9 mouse cellular contexts compared by ENCODE assay signal in genomic region chr15:79192885-79193845, GRCm38 (mm10). TPM values are rescaled to one million over a fixed set of nuclear protein-coding genes. Genes with fewer than 3 reads are reported as not detected.
A peak's percentile ranks its signal among the peaks of the same experiment; 100 is the strongest.
DNase-seq lines count a peak whose midpoint lies in the region; ATAC-seq lines count a peak whose summit lies in the region.
"Had no signal": no experiment of that assay in that cellular context is flagged by ENCODE, and none has a peak within 500 bp of the region (broad histone marks: within the 10 kb centered on the region; RNA-seq: fewer than 3 reads in every experiment).

No protein-coding gene starts in this region.

- H3K4me3 ChIP-seq in heart, embryonic 13.5 days = no peak overlapping the region
- H3K4me3 ChIP-seq in midbrain, embryonic 12.5 days = no peak overlapping the region

- peak overlapping the region; percentile 84 for H3K27ac ChIP-seq in heart, embryonic 13.5 days (replicated peaks)
- H3K27ac ChIP-seq in midbrain, embryonic 12.5 days (replicated peaks) = peak overlapping the region; percentile 94

- intact Hi-C loops in gastrocnemius, postnatal 14 days (cut with DNase I; ENCODE audit: low total_unique reads) = no loop called here
- intact Hi-C loops in gastrocnemius, postnatal 36 days (cut with DNase I) = no loop called here

- H3K9me3 ChIP-seq in heart, embryonic 13.5 days = no peaks in the 10 kb centered on the region; the same call in 1 of the 2 replicates
- H3K9me3 ChIP-seq in midbrain, embryonic 12.5 days = no peaks in the 10 kb centered on the region

- peak overlapping the region; percentile 66 for H3K9ac ChIP-seq in heart, embryonic 13.5 days
- H3K9ac ChIP-seq in midbrain, embryonic 12.5 days (replicated peaks) = peak overlapping the region; percentile 34

- 32% methylated on average over 27 of the region's 27 CpGs for WGBS in heart, embryonic 13.5 days
- WGBS in midbrain, embryonic 12.5 days = 18% methylated on average over 27 of the region's 27 CpGs

- peak overlapping the region; percentile 48 for H3K4me2 ChIP-seq in heart, embryonic 13.5 days
- peak overlapping the region; percentile 36 for H3K4me2 ChIP-seq in midbrain, embryonic 12.5 days (replicated peaks)

- peaks cover 42% of the 10 kb centered on the region for H3K4me1 ChIP-seq in heart, embryonic 13.5 days
- peaks cover 28% of the 10 kb centered on the region for H3K4me1 ChIP-seq in midbrain, embryonic 12.5 days

- H3K36me3 ChIP-seq in heart, embryonic 13.5 days = no peaks in the 10 kb centered on the region
- H3K36me3 ChIP-seq in midbrain, embryonic 12.5 days = no peaks in the 10 kb centered on the region

- 0 out of 2 replicates have a peak, but pooled peaks have one; percentile 38 for ATAC-seq in heart, embryonic 13.5 days (ENCODE audit: extremely low read depth, insufficient number of reproducible peaks, low FRiP score, low TSS enrichment)
- ATAC-seq in midbrain, embryonic 12.5 days (ENCODE audit: low FRiP score, low read depth) = peak; percentile 86

- DNase-seq in gastrocnemius, postnatal 14 days = peak; percentile 62
- DNase-seq in gastrocnemius, postnatal 36 days = no peak
- peak; percentile 79 for DNase-seq in embryo, embryonic 10.5 days (ENCODE audit: low spot score)
- peak; percentile 55 for DNase-seq in left cerebral cortex, adult 11 months (ENCODE audit: low spot score)
- DNase-seq in yolk sac, embryonic 10.5 days (ENCODE audit: low spot score) = peak; percentile 14
- no peak for DNase-seq in cerebellum, adult 11-12 months

- H3K27me3 ChIP-seq in heart, embryonic 13.5 days (replicated peaks) = no peaks in the 10 kb centered on the region; the same call in 1 of the 2 replicates
- H3K27me3 ChIP-seq in midbrain, embryonic 12.5 days = peaks cover 6% of the 10 kb centered on the region; the same call in 1 of the 2 replicates

RNA-seq across cellular contexts. Expression of gene Sox10, which starts 28.1 kb away (rescaled TPM):
- 1 to 10 TPM; 2.3 to 6.5 TPM for total RNA-seq in gastrocnemius, postnatal 14 days (2021)
- 1 to 10 TPM in 1 of 2 experiments, under 1 TPM in 1; 0.97 to 1.8 TPM for total RNA-seq in gastrocnemius, postnatal 36 days (2021)
- 0.42 and 0.44 TPM in 2 replicates for polyA plus RNA-seq in heart, embryonic 13.5 days (2015; fragmentation: Nextera tagmentation; extraction: Ambion mirVana)
- 0.48 and 1.2 TPM in 2 replicates for polyA plus RNA-seq in midbrain, embryonic 12.5 days (2016; fragmentation: Nextera tagmentation; extraction: Ambion mirVana)

RNA-seq across cellular contexts. Expression of gene Pick1, which starts 35.8 kb away (rescaled TPM):
- 10 to 100 TPM; 22.3 to 26.3 TPM for total RNA-seq in gastrocnemius, postnatal 14 days (2021)
- 10 to 100 TPM; 26.9 to 30.9 TPM for total RNA-seq in gastrocnemius, postnatal 36 days (2021)
- 32.4 and 33.4 TPM in 2 replicates for polyA plus RNA-seq in heart, embryonic 13.5 days (2015; fragmentation: Nextera tagmentation; extraction: Ambion mirVana)
- 60.5 and 67.8 TPM in 2 replicates for polyA plus RNA-seq in midbrain, embryonic 12.5 days (2016; fragmentation: Nextera tagmentation; extraction: Ambion mirVana)

RNA-seq across cellular contexts. Expression of gene Gm49486, which starts 36.0 kb away (rescaled TPM):
- total RNA-seq in gastrocnemius, postnatal 14 days (2021) = under 1 TPM; 0.29 to 0.38 TPM
- total RNA-seq in gastrocnemius, postnatal 36 days (2021) = under 1 TPM in 1 of 2 experiments, not detected in 1; 0.46 TPM
- polyA plus RNA-seq in heart, embryonic 13.5 days (2015; fragmentation: Nextera tagmentation; extraction: Ambion mirVana) = 0.35 and 0.78 TPM in 2 replicates
- 0.72 and 0.80 TPM in 2 replicates for polyA plus RNA-seq in midbrain, embryonic 12.5 days (2016; fragmentation: Nextera tagmentation; extraction: Ambion mirVana)
- polyA plus RNA-seq: spleen, adult 2 months had no signal

RNA-seq across cellular contexts. Expression of gene 1700088E04Rik, which starts 52.1 kb away (rescaled TPM):
- total RNA-seq in gastrocnemius, postnatal 14 days (2021) = 1 to 10 TPM in 1 of 2 experiments, under 1 TPM in 1; 0.43 to 1.1 TPM
- 1 to 10 TPM in 1 of 2 experiments, under 1 TPM in 1; 0.66 to 1.2 TPM for total RNA-seq in gastrocnemius, postnatal 36 days (2021)
- polyA plus RNA-seq in heart, embryonic 13.5 days (2015; fragmentation: Nextera tagmentation; extraction: Ambion mirVana) = 6.0 TPM in 2 replicates
- polyA plus RNA-seq in midbrain, embryonic 12.5 days (2016; fragmentation: Nextera tagmentation; extraction: Ambion mirVana) = 9.7 and 11.9 TPM in 2 replicates

RNA-seq across cellular contexts. Expression of gene Polr2f, which starts 52.4 kb away (rescaled TPM):
- 10 to 100 TPM; 62.4 to 74.9 TPM for total RNA-seq in gastrocnemius, postnatal 14 days (2021)
- 10 to 100 TPM; 65.9 to 67.1 TPM for total RNA-seq in gastrocnemius, postnatal 36 days (2021)
- polyA plus RNA-seq in heart, embryonic 13.5 days (2015; fragmentation: Nextera tagmentation; extraction: Ambion mirVana) = 231 and 244 TPM in 2 replicates
- polyA plus RNA-seq in midbrain, embryonic 12.5 days (2016; fragmentation: Nextera tagmentation; extraction: Ambion mirVana) = 314 and 327 TPM in 2 replicates

Comparison
In these comparisons a context has a peak if more than half of its experiments do, and no peak if none do; other contexts are left out.
1. DNase-seq: peak in gastrocnemius, postnatal 14 days (single experiment), embryo, embryonic 10.5 days (single experiment), left cerebral cortex, adult 11 months (single experiment) and yolk sac, embryonic 10.5 days (single experiment); none in gastrocnemius, postnatal 36 days (0 of 2) and cerebellum, adult 11-12 months (single experiment).